Mouse (Mus musculus): ENCODE measurements around the gene Sgms1. TPM values are rescaled to one million over a fixed set of nuclear protein-coding genes. Genes with fewer than 3 reads are reported as not detected.
"Not testable (repeated sequence)": the region's sequence is repeated elsewhere in the genome, so short reads cannot be mapped to it uniquely, and the experiment has no call there.

Sgms1 gene
- polyA plus RNA-seq, 1 experiment from 2014 or later, result 9.9 TPM

DNA sequence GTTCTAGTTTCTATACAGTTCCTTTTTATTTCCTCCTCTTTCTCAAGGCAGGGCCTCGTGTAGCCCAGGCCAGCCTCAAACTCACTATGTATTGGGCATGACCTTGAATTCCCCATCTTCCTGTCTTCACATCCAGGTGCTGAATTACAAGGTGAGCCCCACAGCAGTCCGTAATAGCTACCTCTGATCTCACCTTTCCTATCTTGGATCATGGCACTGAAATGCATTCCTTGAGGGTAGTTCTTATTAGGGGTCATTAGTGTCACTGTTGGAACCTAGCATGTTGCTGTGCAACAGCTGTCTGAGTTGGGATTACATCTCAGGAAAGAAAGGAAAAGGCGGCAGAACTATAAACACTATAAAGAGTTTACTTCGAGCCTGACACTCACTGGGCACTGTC lies 25.9 kb downstream of the Sgms1 start:
- Histone ChIP-seq H3K27ac (no peak overlapping the region), H3K36me3 (ENCODE audit: poor library complexity, severe bottlenecking) (no peaks in the 10 kb centered on the region), H3K4me2 (no peak overlapping the region), H3K27me3 (no peaks in the 10 kb centered on the region), H3K4me1 (peaks cover 3% of the 10 kb centered on the region), H3K4me3 (no peak overlapping the region), H3K9me3 (replicated peaks) (no peaks in the 10 kb centered on the region), H3K9ac (no peak overlapping the region)
- 90% methylated on average over 4 of the region's 4 CpGs for WGBS
- no peak for ATAC-seq

- no peak overlapping the region for H3K27ac ChIP-seq
- H3K9ac ChIP-seq, result no peak overlapping the region
- ATAC-seq, result no peak
- no peaks in the 10 kb centered on the region for H3K27me3 ChIP-seq
- 95% methylated on average over 3 of the region's 3 CpGs for WGBS
- H3K9me3 ChIP-seq (replicated peaks), result no peaks in the 10 kb centered on the region
- H3K4me1 ChIP-seq, result peaks cover 3% of the 10 kb centered on the region
- H3K4me2 ChIP-seq, result no peak overlapping the region
- no peak overlapping the region for H3K4me3 ChIP-seq
- H3K36me3 ChIP-seq (ENCODE audit: poor library complexity, severe bottlenecking), result no peaks in the 10 kb centered on the region
Measured at GRCm38 (mm10) chr19:32362520-32362919, 27.0 kb downstream of the Sgms1 start.

GRCm38 (mm10) chr19:32360989-32361698 lies 28.4 kb downstream of the Sgms1 start:
- no peaks in the 10 kb centered on the region for H3K27me3 ChIP-seq
- peaks cover 6% of the 10 kb centered on the region for H3K4me1 ChIP-seq
- no peak overlapping the region for H3K4me3 ChIP-seq
- WGBS, result 92% methylated on average over 1 of the region's 1 CpGs
- H3K9me3 ChIP-seq (replicated peaks), result no peaks in the 10 kb centered on the region
- H3K9ac ChIP-seq, result no peak overlapping the region
- no peak overlapping the region for H3K4me2 ChIP-seq
- H3K27ac ChIP-seq, result no peak overlapping the region
- ATAC-seq, result no peak
- H3K36me3 ChIP-seq (ENCODE audit: poor library complexity, severe bottlenecking), result no peaks in the 10 kb centered on the region

DNA sequence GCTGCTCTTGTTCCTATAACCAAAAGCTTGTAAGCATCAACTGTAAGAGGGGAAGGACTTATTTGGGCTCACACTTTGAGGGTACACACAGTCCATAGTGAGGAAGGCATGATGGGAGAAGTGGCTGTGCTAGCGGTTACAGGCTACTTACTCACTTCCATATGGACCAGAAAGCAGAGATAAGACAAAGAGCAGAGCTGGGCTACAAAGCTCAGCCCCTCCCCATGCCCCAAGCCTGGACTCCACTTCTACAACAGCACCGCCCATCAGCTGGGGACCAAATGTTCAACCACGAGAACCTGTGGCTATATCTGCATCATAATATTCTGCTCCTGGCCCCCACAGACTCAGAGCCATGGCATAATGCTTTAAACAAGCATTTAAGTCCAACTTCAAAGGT lies 29.0 kb downstream of the Sgms1 start:
- no peak overlapping the region for H3K4me3 ChIP-seq
- H3K36me3 ChIP-seq (ENCODE audit: poor library complexity, severe bottlenecking), result no peaks in the 10 kb centered on the region
- H3K27ac ChIP-seq, result no peak overlapping the region
- H3K4me2 ChIP-seq, result no peak overlapping the region
- no peak for ATAC-seq
- whole genome bisulfite sequencing, result 83% methylated on average over 3 of the region's 3 CpGs
- peaks cover 7% of the 10 kb centered on the region for H3K4me1 ChIP-seq
- H3K27me3 ChIP-seq, result no peaks in the 10 kb centered on the region
- no peak overlapping the region for H3K9ac ChIP-seq
- H3K9me3 ChIP-seq (replicated peaks), result no peaks in the 10 kb centered on the region

- Histone ChIP-seq H3K4me3 (no peak overlapping the region), H3K9me3 (replicated peaks) (no peaks in the 10 kb centered on the region), H3K36me3 (ENCODE audit: poor library complexity, severe bottlenecking) (no peaks in the 10 kb centered on the region), H3K4me1 (peaks cover 7% of the 10 kb centered on the region), H3K27ac (no peak overlapping the region), H3K9ac (no peak overlapping the region), H3K4me2 (no peak overlapping the region), H3K27me3 (no peaks in the 10 kb centered on the region)
- WGBS, result 64% methylated on average over 12 of the region's 12 CpGs
- ATAC-seq, result peak; percentile 78
Measured at GRCm38 (mm10) chr19:32358699-32359517, 30.6 kb downstream of the Sgms1 start.

DNA sequence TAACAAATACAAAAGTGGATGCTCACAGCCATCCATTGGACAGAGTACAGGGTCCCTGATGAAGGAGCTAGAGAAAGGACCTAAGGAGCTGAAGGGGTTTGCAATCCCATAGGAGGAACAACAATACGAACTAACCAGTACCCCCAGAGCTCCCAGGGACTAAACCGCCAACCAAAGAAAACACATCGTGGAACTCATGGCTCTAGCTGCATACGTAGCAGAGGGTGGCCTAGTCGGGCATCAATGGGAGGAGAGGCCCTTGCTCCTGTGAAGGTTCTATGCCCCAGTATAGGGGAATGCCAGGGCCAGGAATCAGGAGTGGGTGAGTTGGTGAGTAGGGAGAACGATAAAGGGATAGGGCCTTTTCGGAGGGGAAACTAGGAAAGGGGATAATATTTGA lies 31.5 kb downstream of the Sgms1 start:
- ATAC-seq, result not testable (repeated sequence)

GRCm38 (mm10) chr19:32356166-32356565 lies 33.3 kb downstream of the Sgms1 start:
- WGBS, result 61% methylated on average over 4 of the region's 4 CpGs
- no peak for ATAC-seq
- H3K4me1 ChIP-seq, result peaks cover 7% of the 10 kb centered on the region
- no peaks in the 10 kb centered on the region for H3K9me3 ChIP-seq (replicated peaks)
- H3K36me3 ChIP-seq (ENCODE audit: poor library complexity, severe bottlenecking), result no peaks in the 10 kb centered on the region
- no peak overlapping the region for H3K4me3 ChIP-seq
- no peaks in the 10 kb centered on the region for H3K27me3 ChIP-seq
- no peak overlapping the region for H3K27ac ChIP-seq
- no peak overlapping the region for H3K4me2 ChIP-seq
- no peak overlapping the region for H3K9ac ChIP-seq

More for the DNA sequence above, 31.5 kb downstream of the Sgms1 start:
- not testable (repeated sequence) for H3K36me3 ChIP-seq (ENCODE audit: poor library complexity, severe bottlenecking); H3K4me2 ChIP-seq; H3K27me3 ChIP-seq; H3K4me1 ChIP-seq; H3K9me3 ChIP-seq (replicated peaks); H3K4me3 ChIP-seq; H3K9ac ChIP-seq; H3K27ac ChIP-seq
- WGBS, result 97% methylated on average over 7 of the region's 7 CpGs

DNA sequence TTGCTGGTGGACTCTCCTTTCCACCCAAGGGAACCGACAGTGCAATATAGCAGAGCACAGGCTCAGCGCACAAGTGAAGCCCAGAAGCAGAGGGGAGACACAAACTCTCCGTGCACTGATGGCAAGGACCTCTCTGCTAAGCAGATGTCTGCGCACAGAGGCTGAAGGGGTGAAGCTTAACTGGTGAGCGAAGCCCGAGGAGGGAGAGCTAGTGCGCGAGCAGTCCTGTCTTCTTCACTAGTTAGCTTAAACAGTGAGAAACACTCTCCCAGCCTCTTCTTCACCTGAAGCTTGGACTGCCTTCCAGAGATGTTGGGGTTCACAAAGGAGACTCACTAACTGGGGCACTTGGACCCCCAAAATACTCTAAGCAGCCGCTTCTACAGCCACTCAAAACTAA lies 36.1 kb downstream of the Sgms1 start:
- ATAC-seq, result no peak
- 94% methylated on average over 9 of the region's 9 CpGs for WGBS
- no peak overlapping the region for H3K4me2 ChIP-seq
- H3K4me3 ChIP-seq, result no peak overlapping the region
- no peaks in the 10 kb centered on the region for H3K36me3 ChIP-seq (ENCODE audit: poor library complexity, severe bottlenecking)
- no peak overlapping the region for H3K27ac ChIP-seq
- H3K4me1 ChIP-seq, result peaks cover 3% of the 10 kb centered on the region; the same call in 1 of the 2 replicates
- H3K9me3 ChIP-seq (replicated peaks), result no peaks in the 10 kb centered on the region
- no peak overlapping the region for H3K9ac ChIP-seq
- no peaks in the 10 kb centered on the region for H3K27me3 ChIP-seq

GRCm38 (mm10) chr19:32348955-32349654 lies 40.4 kb downstream of the Sgms1 start:
- Histone ChIP-seq H3K4me2 (no peak overlapping the region), H3K4me1 (peaks cover 14% of the 10 kb centered on the region), H3K9ac (no peak overlapping the region), H3K36me3 (ENCODE audit: poor library complexity, severe bottlenecking) (no peaks in the 10 kb centered on the region), H3K27ac (no peak overlapping the region), H3K27me3 (no peaks in the 10 kb centered on the region), H3K4me3 (no peak overlapping the region), H3K9me3 (replicated peaks) (no peaks in the 10 kb centered on the region)
- ATAC-seq, result no peak
- whole genome bisulfite sequencing, result 40% methylated on average over 7 of the region's 7 CpGs

GRCm38 (mm10) chr19:32347491-32347890 lies 42.0 kb downstream of the Sgms1 start:
- Histone ChIP-seq H3K9ac (no peak overlapping the region), H3K4me3 (no peak overlapping the region), H3K9me3 (replicated peaks) (no peaks in the 10 kb centered on the region), H3K27me3 (no peaks in the 10 kb centered on the region), H3K4me2 (no peak overlapping the region), H3K36me3 (ENCODE audit: poor library complexity, severe bottlenecking) (no peaks in the 10 kb centered on the region), H3K4me1 (peaks cover 24% of the 10 kb centered on the region), H3K27ac (no peak overlapping the region)
- ATAC-seq, result no peak
- 83% methylated on average over 5 of the region's 5 CpGs for WGBS

GRCm38 (mm10) chr19:32346624-32347341 lies 42.7 kb downstream of the Sgms1 start:
- Histone ChIP-seq H3K36me3 (ENCODE audit: poor library complexity, severe bottlenecking) (no peaks in the 10 kb centered on the region), H3K4me1 (peaks cover 30% of the 10 kb centered on the region), H3K4me2 (no peak overlapping the region), H3K27me3 (no peaks in the 10 kb centered on the region), H3K4me3 (no peak overlapping the region), H3K27ac (no peak overlapping the region), H3K9ac (no peak overlapping the region), H3K9me3 (replicated peaks) (no peaks in the 10 kb centered on the region)
- 91% methylated on average over 9 of the region's 9 CpGs for WGBS
- ATAC-seq, result no peak

- H3K27me3 ChIP-seq, result no peaks in the 10 kb centered on the region
- ATAC-seq, result peak; percentile 70
- H3K4me2 ChIP-seq, result no peak overlapping the region
- no peak overlapping the region for H3K27ac ChIP-seq
- H3K9ac ChIP-seq, result no peak overlapping the region
- H3K36me3 ChIP-seq (ENCODE audit: poor library complexity, severe bottlenecking), result no peaks in the 10 kb centered on the region
- H3K4me3 ChIP-seq, result no peak overlapping the region
- 17% methylated on average over 3 of the region's 3 CpGs for WGBS
- no peaks in the 10 kb centered on the region for H3K9me3 ChIP-seq (replicated peaks)
- H3K4me1 ChIP-seq, result peaks cover 30% of the 10 kb centered on the region
Measured at GRCm38 (mm10) chr19:32346176-32346575, 43.3 kb downstream of the Sgms1 start.
